Mouse (Mus musculus): ENCODE data around the gene Gm20388. TPM values are rescaled to one million over a fixed set of nuclear protein-coding genes. Genes with fewer than 3 reads are reported as not detected.

The Gm20388 gene
- polyA plus RNA-seq, 1 experiment from 2014 or later: 5.3 TPM

- WGBS: 80% methylated on average over 16 of the region's 16 CpGs
- H3K4me2 ChIP-seq: peak overlapping the region; percentile 1; the same call in 1 of the 2 replicates
- H3K36me3 ChIP-seq (ENCODE audit: control insufficient read depth, insufficient read depth, low read length): peaks cover 4% of the 10 kb centered on the region
Observed at GRCm38 (mm10) chr8:123813173-123813891, 3902.7 kb downstream of the Gm20388 start.

GRCm38 (mm10) chr8:123813892-123814266 lies 3903.2 kb downstream of the Gm20388 start:
- Histone ChIP-seq H3K4me3 (ENCODE audit: low read depth, low read length) (no peak overlapping the region), H3K9me3 (ENCODE audit: control insufficient read depth, low read length) (no peaks in the 10 kb centered on the region), H3K27ac (ENCODE audit: low read depth, low read length) (no peak overlapping the region), H3K9ac (ENCODE audit: low read depth, low read length) (no peak overlapping the region), H3K4me1 (replicated peaks; ENCODE audit: control insufficient read depth, insufficient read depth, low read length) (peaks cover 25% of the 10 kb centered on the region), H3K27me3 (replicated peaks; ENCODE audit: control insufficient read depth, insufficient read depth, low read length) (no peaks in the 10 kb centered on the region), H3K36me3 (ENCODE audit: control insufficient read depth, insufficient read depth, low read length) (peaks cover 4% of the 10 kb centered on the region), H3K4me2 (no peak overlapping the region)
- DNase-seq (ENCODE audit: low spot score) (no peak), ATAC-seq (replicated peaks; ENCODE audit: low FRiP score) (no peak)
- WGBS: 84% methylated on average over 4 of the region's 4 CpGs

More at GRCm38 (mm10) chr8:123813173-123813891, 3902.7 kb downstream of the Gm20388 start:
- Histone ChIP-seq H3K4me1 (replicated peaks; ENCODE audit: control insufficient read depth, insufficient read depth, low read length) (peaks cover 23% of the 10 kb centered on the region), H3K4me3 (ENCODE audit: low read depth, low read length) (no peak overlapping the region), H3K9me3 (ENCODE audit: control insufficient read depth, low read length) (no peaks in the 10 kb centered on the region), H3K27ac (ENCODE audit: low read depth, low read length) (no peak overlapping the region), H3K9ac (ENCODE audit: low read depth, low read length) (no peak overlapping the region), H3K27me3 (replicated peaks; ENCODE audit: control insufficient read depth, insufficient read depth, low read length) (no peaks in the 10 kb centered on the region)
- ATAC-seq (replicated peaks; ENCODE audit: low FRiP score) (no peak), DNase-seq (ENCODE audit: low spot score) (no peak)

- peaks cover 4% of the 10 kb centered on the region for H3K36me3 ChIP-seq (ENCODE audit: control insufficient read depth, insufficient read depth, low read length)
- no peak for DNase-seq (ENCODE audit: low spot score)
- H3K9ac ChIP-seq (ENCODE audit: low read depth, low read length): no peak overlapping the region
- ATAC-seq (replicated peaks; ENCODE audit: low FRiP score): no peak
- H3K27me3 ChIP-seq (replicated peaks; ENCODE audit: control insufficient read depth, insufficient read depth, low read length): no peaks in the 10 kb centered on the region
- no peak overlapping the region for H3K4me3 ChIP-seq (ENCODE audit: low read depth, low read length)
- H3K4me2 ChIP-seq: no peak overlapping the region
- 75% methylated on average over 11 of the region's 11 CpGs for WGBS
- peaks cover 37% of the 10 kb centered on the region for H3K4me1 ChIP-seq (replicated peaks; ENCODE audit: control insufficient read depth, insufficient read depth, low read length)
- no peaks in the 10 kb centered on the region for H3K9me3 ChIP-seq (ENCODE audit: control insufficient read depth, low read length)
- H3K27ac ChIP-seq (ENCODE audit: low read depth, low read length): no peak overlapping the region
Observed at GRCm38 (mm10) chr8:123815325-123815724, 3904.7 kb downstream of the Gm20388 start.

DNA sequence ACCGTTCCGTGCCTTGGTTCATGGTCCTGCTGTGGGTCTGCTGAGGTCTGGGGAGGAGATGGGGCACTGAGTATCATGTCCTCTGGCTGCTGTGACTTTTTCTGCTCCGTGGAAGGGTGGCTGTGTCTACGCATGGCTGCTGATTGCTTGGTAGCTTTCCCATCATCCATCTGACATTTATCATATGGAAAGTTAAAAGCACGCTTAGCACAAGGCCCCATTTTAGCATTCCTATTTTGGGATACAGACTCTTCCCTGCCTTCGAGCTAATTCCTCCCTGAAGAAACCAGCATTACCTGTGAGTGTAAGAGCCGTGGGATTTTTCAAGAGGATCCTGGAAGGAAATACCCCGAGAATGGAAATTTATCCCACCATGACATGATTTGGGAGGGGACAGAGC lies 3906.3 kb downstream of the Gm20388 start:
- no peak overlapping the region for H3K27ac ChIP-seq (ENCODE audit: low read depth, low read length)
- ATAC-seq (replicated peaks; ENCODE audit: low FRiP score) (no peak), DNase-seq (ENCODE audit: low spot score) (no peak)
- no peak overlapping the region for H3K4me3 ChIP-seq (ENCODE audit: low read depth, low read length)
- H3K4me2 ChIP-seq: no peak overlapping the region
- WGBS: 88% methylated on average over 8 of the region's 8 CpGs
- no peaks in the 10 kb centered on the region for H3K27me3 ChIP-seq (replicated peaks; ENCODE audit: control insufficient read depth, insufficient read depth, low read length)
- H3K9me3 ChIP-seq (ENCODE audit: control insufficient read depth, low read length): no peaks in the 10 kb centered on the region
- H3K9ac ChIP-seq (ENCODE audit: low read depth, low read length): no peak overlapping the region
- peaks cover 7% of the 10 kb centered on the region for H3K36me3 ChIP-seq (ENCODE audit: control insufficient read depth, insufficient read depth, low read length)
- peaks cover 48% of the 10 kb centered on the region for H3K4me1 ChIP-seq (replicated peaks; ENCODE audit: control insufficient read depth, insufficient read depth, low read length)

DNA sequence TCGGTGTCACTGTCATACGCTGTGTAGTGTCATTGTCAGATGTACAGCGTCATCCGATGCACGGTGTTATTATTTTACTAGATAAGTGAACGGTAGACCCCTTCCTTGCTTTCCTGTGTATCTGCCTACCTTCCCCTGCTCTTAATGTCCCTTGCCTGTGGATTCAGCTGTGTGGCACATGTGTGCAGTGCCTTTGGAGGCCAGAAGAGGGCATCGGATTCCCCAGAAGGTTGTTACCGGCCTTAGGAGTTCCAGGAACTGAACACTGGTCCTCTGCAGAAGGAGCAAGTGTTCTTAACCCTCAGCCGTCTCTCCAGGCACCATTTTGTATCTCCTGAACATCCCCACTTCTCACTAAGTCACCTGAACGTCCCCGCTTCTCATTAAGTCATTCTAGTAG lies 3907.1 kb downstream of the Gm20388 start:
- ATAC-seq (replicated peaks; ENCODE audit: low FRiP score): no peak
- 86% methylated on average over 11 of the region's 11 CpGs for WGBS

DNA sequence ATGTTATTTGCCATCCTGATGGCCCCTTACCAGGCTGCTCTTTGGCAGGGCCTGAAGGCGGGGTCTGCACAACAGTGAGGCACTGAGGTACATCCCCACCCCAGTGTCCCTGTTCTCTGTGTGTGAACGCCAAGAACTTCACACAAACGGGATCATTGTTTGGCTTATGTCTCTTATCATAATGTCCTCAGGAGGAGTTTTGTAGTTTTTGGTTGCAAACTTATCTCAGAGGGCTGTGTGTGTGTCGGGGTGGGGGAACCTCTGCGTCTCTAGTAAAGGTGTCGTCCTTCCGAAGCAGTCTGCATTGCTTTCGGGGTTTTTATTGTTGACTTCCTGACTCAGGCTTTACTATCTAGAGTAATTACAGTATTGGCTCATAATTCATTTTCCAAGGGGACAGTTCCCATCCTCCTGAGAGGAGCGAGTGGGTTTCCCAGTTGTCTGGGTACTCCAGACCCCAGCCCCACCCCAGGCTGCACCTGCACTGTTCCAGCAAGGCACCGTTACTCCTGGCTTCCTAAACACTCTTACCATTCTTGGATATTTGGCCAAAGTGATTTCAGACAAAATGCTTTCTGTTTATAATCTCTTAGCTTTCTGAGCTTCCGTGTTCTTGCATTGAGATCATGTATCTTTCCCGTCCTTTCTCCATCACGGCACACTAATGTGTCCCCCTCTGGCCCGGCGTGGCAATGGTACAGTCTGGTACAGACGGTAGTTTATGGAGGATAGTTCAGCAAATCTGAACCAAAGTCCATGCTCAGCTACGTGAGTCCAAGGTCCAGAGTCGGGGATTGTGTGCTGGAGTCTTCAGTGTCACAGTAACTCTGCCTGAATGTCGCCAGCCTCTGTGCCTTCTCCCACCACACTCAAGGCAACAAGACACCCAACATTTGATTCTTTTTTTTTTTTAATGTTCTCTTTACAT lies 3909.3 kb downstream of the Gm20388 start:
- no peak overlapping the region for H3K4me3 ChIP-seq (ENCODE audit: low read depth, low read length)
- peak overlapping the region; percentile 89 for H3K27ac ChIP-seq (ENCODE audit: low read depth, low read length)
- H3K4me2 ChIP-seq: peak overlapping the region; percentile 52
- H3K9me3 ChIP-seq (ENCODE audit: control insufficient read depth, low read length): 0 out of 2 replicates have a peak, but pooled peaks cover 2% of the 10 kb centered on the region
- peak; percentile 76 for ATAC-seq (replicated peaks; ENCODE audit: low FRiP score)
- peak overlapping the region; percentile 30; the same call in 1 of the 2 replicates for H3K9ac ChIP-seq (ENCODE audit: low read depth, low read length)
- H3K27me3 ChIP-seq (replicated peaks; ENCODE audit: control insufficient read depth, insufficient read depth, low read length): no peaks in the 10 kb centered on the region
- 68% methylated on average over 19 of the region's 19 CpGs for WGBS
- peaks cover 62% of the 10 kb centered on the region for H3K4me1 ChIP-seq (replicated peaks; ENCODE audit: control insufficient read depth, insufficient read depth, low read length)
- no peak for DNase-seq (ENCODE audit: low spot score)
- H3K36me3 ChIP-seq (ENCODE audit: control insufficient read depth, insufficient read depth, low read length): peaks cover 14% of the 10 kb centered on the region

More for the DNA sequence above, 3907.1 kb downstream of the Gm20388 start:
- H3K4me1 ChIP-seq (replicated peaks; ENCODE audit: control insufficient read depth, insufficient read depth, low read length): peaks cover 46% of the 10 kb centered on the region
- no peak overlapping the region for H3K9ac ChIP-seq (ENCODE audit: low read depth, low read length)
- H3K4me2 ChIP-seq: no peak overlapping the region
- no peaks in the 10 kb centered on the region for H3K27me3 ChIP-seq (replicated peaks; ENCODE audit: control insufficient read depth, insufficient read depth, low read length)
- H3K9me3 ChIP-seq (ENCODE audit: control insufficient read depth, low read length): no peaks in the 10 kb centered on the region
- no peak overlapping the region for H3K4me3 ChIP-seq (ENCODE audit: low read depth, low read length)
- no peak overlapping the region for H3K27ac ChIP-seq (ENCODE audit: low read depth, low read length)
- no peak for DNase-seq (ENCODE audit: low spot score)
- H3K36me3 ChIP-seq (ENCODE audit: control insufficient read depth, insufficient read depth, low read length): peaks cover 7% of the 10 kb centered on the region

DNA sequence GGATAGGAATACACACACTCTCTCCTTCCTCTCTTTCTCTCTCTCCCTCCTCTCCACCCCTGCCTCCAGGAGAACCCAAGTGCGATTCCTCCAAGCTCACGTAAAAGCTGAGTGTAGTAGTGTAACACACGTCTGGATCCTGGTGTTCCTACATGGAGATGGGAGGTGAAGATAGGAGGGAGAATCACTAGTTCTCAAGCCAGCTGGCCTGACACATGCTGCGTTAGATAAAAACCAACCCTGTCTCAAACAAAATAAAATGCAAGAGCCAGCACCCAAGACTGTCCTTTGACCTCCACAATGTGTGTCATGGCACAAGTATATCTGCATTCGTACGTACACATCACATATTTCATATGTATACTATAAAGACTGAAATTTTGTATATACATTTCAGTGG lies 3910.1 kb downstream of the Gm20388 start:
- Histone ChIP-seq H3K27me3 (replicated peaks; ENCODE audit: control insufficient read depth, insufficient read depth, low read length) (no peaks in the 10 kb centered on the region), H3K4me3 (ENCODE audit: low read depth, low read length) (no peak overlapping the region), H3K4me1 (replicated peaks; ENCODE audit: control insufficient read depth, insufficient read depth, low read length) (peaks cover 55% of the 10 kb centered on the region), H3K27ac (ENCODE audit: low read depth, low read length) (peak overlapping the region; percentile 25; the same call in 1 of the 2 replicates), H3K9ac (ENCODE audit: low read depth, low read length) (no peak overlapping the region), H3K36me3 (ENCODE audit: control insufficient read depth, insufficient read depth, low read length) (peaks cover 16% of the 10 kb centered on the region), H3K4me2 (peak overlapping the region; percentile 16; the same call in 1 of the 2 replicates), H3K9me3 (ENCODE audit: control insufficient read depth, low read length) (0 out of 2 replicates have a peak, but pooled peaks cover 2% of the 10 kb centered on the region)
- DNase-seq (ENCODE audit: low spot score) (no peak), ATAC-seq (replicated peaks; ENCODE audit: low FRiP score) (0 out of 2 replicates have a peak, but pooled peaks have one; percentile 27)
- WGBS: 79% methylated on average over 6 of the region's 6 CpGs

- 0 out of 2 replicates have a peak, but pooled peaks cover 2% of the 10 kb centered on the region for H3K9me3 ChIP-seq (ENCODE audit: control insufficient read depth, low read length)
- no peaks in the 10 kb centered on the region for H3K27me3 ChIP-seq (replicated peaks; ENCODE audit: control insufficient read depth, insufficient read depth, low read length)
- H3K4me1 ChIP-seq (replicated peaks; ENCODE audit: control insufficient read depth, insufficient read depth, low read length): peaks cover 54% of the 10 kb centered on the region
- ATAC-seq (replicated peaks; ENCODE audit: low FRiP score): no peak
- H3K36me3 ChIP-seq (ENCODE audit: control insufficient read depth, insufficient read depth, low read length): peaks cover 16% of the 10 kb centered on the region
- H3K4me3 ChIP-seq (ENCODE audit: low read depth, low read length): no peak overlapping the region
- no peak overlapping the region for H3K9ac ChIP-seq (ENCODE audit: low read depth, low read length)
- H3K27ac ChIP-seq (ENCODE audit: low read depth, low read length): peak overlapping the region; percentile 83
- DNase-seq (ENCODE audit: low spot score): no peak
- WGBS: 75% methylated on average over 10 of the region's 10 CpGs
- H3K4me2 ChIP-seq: peak overlapping the region; percentile 19
Observed at GRCm38 (mm10) chr8:123823111-123823510, 3912.5 kb downstream of the Gm20388 start.
